Mouse (Mus musculus) spleen, postnatal 14 days (tissue): ENCODE results near the gene Hoxc9.

Experiments used
- DNase-seq, 2 experiments: peaks; one replicate each; pipeline ENCODE4 v3.0.0; 2021 to 2022; ENCODE audit warnings: low spot score in 2 of 2

Hoxc9 gene

GRCm38 (mm10) chr15:103018636-103019035, 42.4 kb downstream of the Hoxc9 start, which contains the start of gene Hoxc4:
Gene Hoxc4 (plus strand): TSS chr15:103018934.
- DNase-seq: no peak

GRCm38 (mm10) chr15:103020899-103021418, 44.7 kb downstream of the Hoxc9 start:
- no peak for DNase-seq

GRCm38 (mm10) chr15:103021544-103021943, 45.3 kb downstream of the Hoxc9 start:
- no peak for DNase-seq

GRCm38 (mm10) chr15:103024131-103024530, 47.9 kb downstream of the Hoxc9 start:
- no peak for DNase-seq

GRCm38 (mm10) chr15:103027266-103028235, 51.3 kb downstream of the Hoxc9 start:
- DNase-seq: no peak

- DNase-seq: no peak
These were observed 52.8 kb downstream of the Hoxc9 start for GRCm38 (mm10) chr15:103028916-103029512.

DNA sequence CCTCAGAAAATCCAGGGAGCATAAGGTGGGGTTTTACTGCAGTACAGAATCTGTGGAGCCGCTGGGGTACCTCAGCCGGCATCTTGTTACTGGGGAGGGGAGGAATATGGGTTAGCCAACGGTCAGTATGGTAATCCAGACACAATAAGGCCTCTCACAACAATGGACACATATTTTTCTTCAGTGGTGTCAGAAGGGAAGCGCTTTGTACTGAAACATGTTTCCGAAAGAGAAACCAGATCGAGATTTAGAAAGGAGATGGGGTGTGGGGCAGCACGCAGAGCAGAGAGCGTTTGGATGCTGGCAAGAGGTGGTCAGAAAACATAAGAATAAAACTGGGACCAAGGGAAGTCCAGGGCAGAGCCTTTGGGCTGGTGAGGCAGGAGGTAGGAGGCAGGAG, 53.9 kb downstream of the Hoxc9 start:
- no peak for DNase-seq

- no peak for DNase-seq
These were observed 55.9 kb downstream of the Hoxc9 start for GRCm38 (mm10) chr15:103032167-103032566.

DNA sequence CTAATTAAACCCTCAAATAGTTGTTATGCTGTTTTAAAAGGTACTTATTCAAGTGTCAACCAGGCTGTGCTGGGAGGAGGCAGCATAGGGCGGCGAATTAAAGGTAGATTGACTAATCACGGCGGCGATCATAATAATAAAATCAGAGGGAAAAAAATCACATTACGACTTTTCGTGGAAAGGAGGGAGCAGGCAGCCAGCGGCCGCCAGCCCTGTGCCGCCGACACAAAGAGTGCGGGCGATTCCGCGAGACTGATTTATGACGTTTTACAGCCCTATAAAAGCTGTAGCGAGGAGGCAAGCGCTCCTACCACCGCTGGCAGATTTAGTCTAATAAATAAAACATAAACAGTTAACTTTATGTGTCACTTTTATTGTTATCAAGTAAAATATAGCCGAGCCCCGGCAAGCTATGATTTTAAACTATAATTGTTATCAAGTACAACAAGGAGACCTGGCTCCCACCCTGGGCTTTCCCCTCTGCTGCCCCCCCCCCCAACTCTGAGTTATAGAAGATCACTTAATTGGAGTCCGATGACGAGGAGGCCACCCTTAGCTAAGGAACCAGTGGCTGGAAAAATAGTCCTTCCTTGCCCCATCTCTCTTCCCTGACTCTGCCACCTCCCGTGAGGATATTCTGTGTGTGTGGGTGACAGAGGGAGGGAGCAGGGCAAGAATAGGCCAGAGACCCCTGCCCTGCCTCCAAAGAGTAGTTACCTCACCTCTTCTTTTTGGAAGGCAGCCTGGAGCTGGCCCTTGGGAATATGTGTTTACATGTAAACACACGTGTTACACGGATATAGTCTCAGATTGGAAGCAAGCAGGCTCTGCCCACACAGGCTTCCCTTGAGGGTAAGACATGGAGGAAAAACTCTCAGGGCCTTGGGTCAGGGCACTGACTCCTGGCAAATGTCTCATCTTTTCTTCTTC, 56.7 kb downstream of the Hoxc9 start:
- DNase-seq: no peak

DNA sequence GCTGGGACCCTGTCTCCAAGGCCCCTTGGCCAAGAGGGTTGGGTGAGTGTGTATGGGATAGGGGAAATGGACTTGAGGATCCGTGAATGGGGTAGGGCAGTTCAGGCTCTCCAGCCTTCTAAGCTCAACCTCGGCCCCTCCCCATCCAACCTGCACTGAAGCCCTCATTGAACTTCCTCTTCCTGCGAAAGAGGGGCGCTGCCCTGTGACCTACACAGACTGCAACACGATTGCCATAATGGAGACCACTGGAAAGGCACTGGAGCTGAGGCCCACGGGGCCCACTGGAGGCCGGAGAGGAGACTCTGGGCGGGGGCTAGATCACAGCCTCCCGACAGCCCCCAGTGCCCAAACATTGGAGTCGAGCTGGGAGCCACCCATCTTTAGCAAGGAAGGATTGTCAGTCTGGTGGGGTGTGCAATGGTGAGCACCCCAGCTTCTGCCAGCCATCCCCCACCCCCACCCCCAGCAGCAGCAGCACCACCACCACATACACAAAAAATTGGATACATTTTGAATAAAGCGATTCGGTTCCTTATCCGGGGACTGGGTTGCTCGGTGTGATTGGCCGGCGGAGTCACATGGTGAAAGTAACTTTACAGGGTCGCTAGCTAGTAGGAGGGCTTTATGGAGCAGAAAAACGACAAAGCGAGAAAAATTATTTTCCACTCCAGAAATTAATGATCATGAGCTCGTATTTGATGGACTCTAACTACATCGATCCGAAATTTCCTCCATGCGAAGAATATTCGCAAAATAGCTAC, 58.0 kb downstream of the Hoxc9 start:
- DNase-seq: no peak
